Mouse (Mus musculus): ENCODE data around the gene Spats2l. TPM values are rescaled to one million over a fixed set of nuclear protein-coding genes. Genes with fewer than 3 reads are reported as not detected.

Spats2l gene
- total RNA-seq, 2 experiments from 2014 or later = 14.8 to 18.2 TPM

- no peak for DNase-seq
- intact Hi-C loops (cut with DNase I; ENCODE audit: low total_unique reads) = loop anchor here (10.0 kb wide), 1 partner anchor 68 kb away; no protein-coding TSS in a partner anchor
These were observed 43.1 kb downstream of the Spats2l start for GRCm38 (mm10) chr1:57817103-57817502.

- DNase-seq = no peak
- intact Hi-C loops (cut with DNase I; ENCODE audit: low total_unique reads) = no loop called here
These were observed 46.6 kb downstream of the Spats2l start for GRCm38 (mm10) chr1:57820428-57820997.

- intact Hi-C loops (cut with DNase I; ENCODE audit: low total_unique reads) = no loop called here
- DNase-seq = no peak
These were observed 51.2 kb downstream of the Spats2l start for GRCm38 (mm10) chr1:57824966-57825759.

- intact Hi-C loops (cut with DNase I; ENCODE audit: low total_unique reads) = no loop called here
- DNase-seq = peak; percentile 40
These were observed 52.3 kb downstream of the Spats2l start for GRCm38 (mm10) chr1:57826245-57826644.

- no peak for DNase-seq
- intact Hi-C loops (cut with DNase I; ENCODE audit: low total_unique reads) = no loop called here
These were observed 59.2 kb downstream of the Spats2l start for GRCm38 (mm10) chr1:57833145-57833544.

GRCm38 (mm10) chr1:57835128-57835527 is 61.2 kb downstream of the Spats2l start:
- intact Hi-C loops (cut with DNase I; ENCODE audit: low total_unique reads) = no loop called here

GRCm38 (mm10) chr1:57836686-57837317 is 62.8 kb downstream of the Spats2l start:
- DNase-seq = no peak
- intact Hi-C loops (cut with DNase I; ENCODE audit: low total_unique reads) = no loop called here

More at GRCm38 (mm10) chr1:57835128-57835527, 61.2 kb downstream of the Spats2l start:
- no peak for DNase-seq

- DNase-seq = no peak
- intact Hi-C loops (cut with DNase I; ENCODE audit: low total_unique reads) = no loop called here
These were observed 65.9 kb downstream of the Spats2l start for GRCm38 (mm10) chr1:57839863-57840262.

GRCm38 (mm10) chr1:57845054-57845722 is 71.2 kb downstream of the Spats2l start:
- intact Hi-C loops (cut with DNase I; ENCODE audit: low total_unique reads) = no loop called here
- no peak for DNase-seq

GRCm38 (mm10) chr1:57846856-57847698 is 73.1 kb downstream of the Spats2l start:
- no peak for DNase-seq

GRCm38 (mm10) chr1:57849087-57849486 is 75.1 kb downstream of the Spats2l start:
- intact Hi-C loops (cut with DNase I; ENCODE audit: low total_unique reads) = no loop called here
- DNase-seq = no peak

More at GRCm38 (mm10) chr1:57846856-57847698, 73.1 kb downstream of the Spats2l start:
- intact Hi-C loops (cut with DNase I; ENCODE audit: low total_unique reads) = no loop called here

- DNase-seq = no peak
- intact Hi-C loops (cut with DNase I; ENCODE audit: low total_unique reads) = no loop called here
These were observed 76.0 kb downstream of the Spats2l start for GRCm38 (mm10) chr1:57849916-57850315.

GRCm38 (mm10) chr1:57851871-57852270 is 77.9 kb downstream of the Spats2l start:
- no peak for DNase-seq
- intact Hi-C loops (cut with DNase I; ENCODE audit: low total_unique reads) = no loop called here

- intact Hi-C loops (cut with DNase I; ENCODE audit: low total_unique reads) = no loop called here
These were observed 78.8 kb downstream of the Spats2l start for GRCm38 (mm10) chr1:57852562-57853271.

GRCm38 (mm10) chr1:57857799-57858198 is 83.8 kb downstream of the Spats2l start:
- intact Hi-C loops (cut with DNase I; ENCODE audit: low total_unique reads) = no loop called here
- no peak for DNase-seq

More at GRCm38 (mm10) chr1:57852562-57853271, 78.8 kb downstream of the Spats2l start:
- DNase-seq = no peak

- no peak for DNase-seq
- intact Hi-C loops (cut with DNase I; ENCODE audit: low total_unique reads) = no loop called here
These were observed 88.1 kb downstream of the Spats2l start for GRCm38 (mm10) chr1:57862024-57862423.

GRCm38 (mm10) chr1:57868651-57869050 is 94.7 kb downstream of the Spats2l start:
- intact Hi-C loops (cut with DNase I; ENCODE audit: low total_unique reads) = no loop called here
- peak; percentile 49 for DNase-seq

GRCm38 (mm10) chr1:57872006-57872405 is 98.0 kb downstream of the Spats2l start:
- DNase-seq = no peak
- intact Hi-C loops (cut with DNase I; ENCODE audit: low total_unique reads) = no loop called here
